Comparison of ENCODE assay signal across 9 mouse cellular contexts in genomic region chr5:124438746-124439145, GRCm38 (mm10). TPM values are rescaled to one million over a fixed set of nuclear protein-coding genes. Genes with fewer than 3 reads are reported as not detected.
A peak's percentile ranks its signal among the peaks of the same experiment; 100 is the strongest.
DNase-seq lines count a peak whose midpoint lies in the region; ATAC-seq and TF ChIP-seq lines count a peak whose summit lies in the region.
"Had no signal": no experiment of that assay in that cellular context is flagged by ENCODE, and none has a peak within 500 bp of the region (broad histone marks: within the 10 kb centered on the region; RNA-seq: fewer than 3 reads in every experiment).

No protein-coding gene starts in this region.

- no peak overlapping the region for H3K9ac ChIP-seq in heart, embryonic 14.5 days (ENCODE audit: low read length)
- H3K9ac ChIP-seq in forebrain, embryonic 13.5 days, result no peak overlapping the region

- 64% methylated on average over 5 of the region's 5 CpGs for WGBS in heart, embryonic 14.5 days
- 71% methylated on average over 5 of the region's 5 CpGs for WGBS in forebrain, embryonic 13.5 days
- 62% methylated on average over 5 of the region's 5 CpGs for WGBS in macrophage (ENCODE audit: missing documents)

- TF ChIP-seq CTCF in C2C12 (IDR thresholded peaks at IDR 0.05; ENCODE audit: control insufficient read depth, insufficient read depth, insufficient read length), result no peak

- no peaks in the 10 kb centered on the region for H3K36me3 ChIP-seq in heart, embryonic 14.5 days (ENCODE audit: control insufficient read depth, insufficient read depth, low read length)
- no peaks in the 10 kb centered on the region for H3K36me3 ChIP-seq in C2C12 (ENCODE audit: control insufficient read depth, insufficient read depth)
- no peaks in the 10 kb centered on the region for H3K36me3 ChIP-seq in forebrain, embryonic 13.5 days (ENCODE audit: poor library complexity, severe bottlenecking)
- H3K36me3 ChIP-seq in macrophage (ENCODE audit: inconsistent target), result no peaks in the 10 kb centered on the region

- ATAC-seq in heart, embryonic 14.5 days (ENCODE audit: insufficient number of reproducible peaks, insufficient read depth, low FRiP score, low read depth), result no peak
- no peak for ATAC-seq in forebrain, embryonic 13.5 days
- no peak for ATAC-seq in inflammation-experienced regulatory T-cells, adult 6 months

- intact Hi-C loops in heart, postnatal 36 days (cut with DNase I), result no loop called here
- intact Hi-C loops in gastrocnemius, postnatal 36 days (cut with DNase I), result no loop called here

- no peak for DNase-seq in heart, postnatal 36 days
- no peak for DNase-seq in cerebellum, postnatal 25 days
- no peak for DNase-seq in gastrocnemius, postnatal 36 days
- DNase-seq: cerebellum, adult 8-10 months had no signal

- H3K4me2 ChIP-seq in heart, embryonic 14.5 days (ENCODE audit: low read length), result peak overlapping the region; percentile 93
- peak overlapping the region; percentile 98; the same call in 1 of the 2 replicates for H3K4me2 ChIP-seq in forebrain, embryonic 13.5 days

- peak overlapping the region in 1 of 2 experiments; percentile 73; a peak in 1 of 4 replicates for H3K4me3 ChIP-seq in heart, embryonic 14.5 days (ENCODE audit: control insufficient read depth in 1 of 2, insufficient read depth in 1 of 2, low read depth in 1 of 2, low read length in 2 of 2)
- peak overlapping the region; percentile 28 for H3K4me3 ChIP-seq in C2C12 (ENCODE audit: insufficient read depth, poor library complexity, severe bottlenecking)
- peak overlapping the region; percentile 77 for H3K4me3 ChIP-seq in forebrain, embryonic 13.5 days
- H3K4me3 ChIP-seq in macrophage (ENCODE audit: inconsistent target), result peak overlapping the region; percentile 32

- H3ac ChIP-seq in C2C12 (ENCODE audit: control insufficient read depth, insufficient read length, low read depth), result peak overlapping the region; percentile 31

- peaks cover 2 to 9% of the 10 kb centered on the region in 2 experiments; a peak in 3 of 4 replicates for H3K4me1 ChIP-seq in heart, embryonic 14.5 days (ENCODE audit: control insufficient read depth in 2 of 2, insufficient read depth in 2 of 2, low read length in 2 of 2)
- peaks cover 9% of the 10 kb centered on the region for H3K4me1 ChIP-seq in forebrain, embryonic 13.5 days

- H3K79me3 ChIP-seq in C2C12 (ENCODE audit: low read depth), result peaks cover 15% of the 10 kb centered on the region

- H3K79me2 ChIP-seq in C2C12 (ENCODE audit: control insufficient read depth, insufficient read depth) (peaks cover 35% of the 10 kb centered on the region), macrophage (ENCODE audit: inconsistent target) (peaks cover 22% of the 10 kb centered on the region)

- H3K9me3 ChIP-seq in heart, embryonic 14.5 days (ENCODE audit: control insufficient read depth, low read length), result no peaks in the 10 kb centered on the region
- H3K9me3 ChIP-seq in forebrain, embryonic 13.5 days (replicated peaks), result no peaks in the 10 kb centered on the region

- H3K27ac ChIP-seq in heart, embryonic 14.5 days (replicated peaks in 1 of 2; ENCODE audit: control insufficient read depth in 1 of 2, insufficient read depth in 1 of 2, low read depth in 2 of 2, low read length in 2 of 2), result peak overlapping the region; percentile 67 to 93; a peak in 3 of 4 replicates
- peak overlapping the region; percentile 41; the same call in 1 of the 2 replicates for H3K27ac ChIP-seq in forebrain, embryonic 13.5 days
- H3K27ac ChIP-seq in macrophage, result peak overlapping the region; percentile 45

- no peaks in the 10 kb centered on the region for H3K27me3 ChIP-seq in heart, embryonic 14.5 days (ENCODE audit: control insufficient read depth, insufficient read depth, low read length)
- H3K27me3 ChIP-seq in C2C12 (ENCODE audit: control insufficient read depth, insufficient read depth, insufficient read length), result no peaks in the 10 kb centered on the region
- peaks cover 3% of the 10 kb centered on the region; the same call in 1 of the 2 replicates for H3K27me3 ChIP-seq in forebrain, embryonic 13.5 days

TF ChIP-seq in C2C12, 6 proteins besides CTCF, POLR2A, EP300 and RAD21:
- TF ChIP-seq MYOG (IDR thresholded peaks at IDR 0.05; ENCODE audit: control insufficient read depth, extremely low read depth, insufficient read length), result no peak
- TF ChIP-seq CEBPB (IDR thresholded peaks at IDR 0.05; ENCODE audit: low read depth), result no peak
- TF ChIP-seq FOSL1 (IDR thresholded peaks at IDR 0.05; ENCODE audit: insufficient read depth, low read length, poor library complexity, severe bottlenecking), result no peak
- TF ChIP-seq MAX (IDR thresholded peaks at IDR 0.05), result no peak
TF ChIP-seq in C2C12: peak in this region for 0.

RNA-seq across cellular contexts. Expression of gene Kmt5a, which starts 1.0 kb away (rescaled TPM):
- polyA plus RNA-seq in heart, embryonic 14.5 days (2014; fragmentation: Nextera tagmentation; extraction: Ambion mirVana), result 86.6 and 87.8 TPM in 2 replicates
- total RNA-seq in heart, postnatal 36 days (2021), result 100 to 1,000 TPM; 191 to 237 TPM
- polyA plus RNA-seq in C2C12 (2012; fragmentation: generic; extraction: Trizol) (91.5 TPM), macrophage (2018) (41.0 to 134 TPM (median 67.4 TPM) in 3 replicates)
- polyA plus RNA-seq in forebrain, embryonic 13.5 days (2015; fragmentation: Nextera tagmentation; extraction: Ambion mirVana), result 30.0 and 30.6 TPM in 2 replicates
- 100 to 1,000 TPM in 8 of 26 experiments, 10 to 100 TPM in 18; 52.3 to 174 (median 91.0) TPM for total RNA-seq in macrophage (2018; cell fraction: chromatin; rRNA removed)
- total RNA-seq in macrophage (2018; cell fraction: cytosol; rRNA removed), result 10 to 100 TPM; 45.9 to 87.1 (median 53.7) TPM
- total RNA-seq in macrophage (2018; cell fraction: nucleus; rRNA removed), result 100 to 1,000 TPM in 5 of 26 experiments, 10 to 100 TPM in 21; 40.5 to 118 (median 71.6) TPM
- 10 to 100 TPM; 19.3 to 33.6 (median 23.2) TPM for polyA plus RNA-seq in inflammation-experienced regulatory T-cells, adult 6 months (2017; shearing (Covaris generic))
- 100 to 1,000 TPM; 182 to 256 TPM for total RNA-seq in gastrocnemius, postnatal 36 days (2021)

RNA-seq across cellular contexts. Expression of gene Sbno1, which starts 12.9 kb away (rescaled TPM):
- 67.3 and 68.1 TPM in 2 replicates for polyA plus RNA-seq in heart, embryonic 14.5 days (2014; fragmentation: Nextera tagmentation; extraction: Ambion mirVana)
- 10 to 100 TPM; 65.3 to 71.7 TPM for total RNA-seq in heart, postnatal 36 days (2021)
- polyA plus RNA-seq in C2C12 (2012; fragmentation: generic; extraction: Trizol), result 13.0 TPM
- polyA plus RNA-seq in forebrain, embryonic 13.5 days (2015; fragmentation: Nextera tagmentation; extraction: Ambion mirVana), result 120 TPM in 2 replicates
- 100 to 1,000 TPM; 342 to 649 (median 449) TPM for total RNA-seq in macrophage (2018; cell fraction: chromatin; rRNA removed)
- total RNA-seq in macrophage (2018; cell fraction: cytosol; rRNA removed), result 10 to 100 TPM; 56.8 to 86.3 (median 68.1) TPM
- 100 to 1,000 TPM; 169 to 321 (median 232) TPM for total RNA-seq in macrophage (2018; cell fraction: nucleus; rRNA removed)
- polyA plus RNA-seq in macrophage (2018), result 29.7 to 66.6 TPM (median 32.9 TPM) in 3 replicates
- 100 to 1,000 TPM; 127 to 199 (median 163) TPM for polyA plus RNA-seq in inflammation-experienced regulatory T-cells, adult 6 months (2017; shearing (Covaris generic))
- total RNA-seq in gastrocnemius, postnatal 36 days (2021), result 10 to 100 TPM; 35.4 to 40.5 TPM

RNA-seq across cellular contexts. Expression of gene Rilpl2, which starts 39.4 kb away (rescaled TPM):
- polyA plus RNA-seq in heart, embryonic 14.5 days (2014; fragmentation: Nextera tagmentation; extraction: Ambion mirVana), result 14.0 and 17.1 TPM in 2 replicates
- 1 to 10 TPM; 7.9 to 9.9 TPM for total RNA-seq in heart, postnatal 36 days (2021)
- polyA plus RNA-seq in C2C12 (2012; fragmentation: generic; extraction: Trizol) (22.8 TPM), macrophage (2018) (47.7 to 134 TPM (median 74.0 TPM) in 3 replicates)
- 19.3 and 22.3 TPM in 2 replicates for polyA plus RNA-seq in forebrain, embryonic 13.5 days (2015; fragmentation: Nextera tagmentation; extraction: Ambion mirVana)
- 100 to 1,000 TPM in 23 of 26 experiments, 10 to 100 TPM in 3; 66.4 to 240 (median 153) TPM for total RNA-seq in macrophage (2018; cell fraction: chromatin; rRNA removed)
- total RNA-seq in macrophage (2018; cell fraction: cytosol; rRNA removed), result 100 to 1,000 TPM; 114 to 215 (median 162) TPM
- total RNA-seq in macrophage (2018; cell fraction: nucleus; rRNA removed), result 100 to 1,000 TPM in 24 of 26 experiments, 10 to 100 TPM in 2; 60.8 to 263 (median 159) TPM
- 10 to 100 TPM; 56.2 to 88.3 (median 67.1) TPM for polyA plus RNA-seq in inflammation-experienced regulatory T-cells, adult 6 months (2017; shearing (Covaris generic))
- total RNA-seq in gastrocnemius, postnatal 36 days (2021), result 1 to 10 TPM; 3.6 to 4.9 TPM

RNA-seq across cellular contexts. Expression of gene Snrnp35, which starts 44.2 kb away (rescaled TPM):
- 9.6 and 11.5 TPM in 2 replicates for polyA plus RNA-seq in heart, embryonic 14.5 days (2014; fragmentation: Nextera tagmentation; extraction: Ambion mirVana)
- 10 to 100 TPM in 1 of 2 experiments, 1 to 10 TPM in 1; 9.7 to 18.2 TPM for total RNA-seq in heart, postnatal 36 days (2021)
- 23.8 TPM for polyA plus RNA-seq in C2C12 (2012; fragmentation: generic; extraction: Trizol)
- 27.2 and 27.8 TPM in 2 replicates for polyA plus RNA-seq in forebrain, embryonic 13.5 days (2015; fragmentation: Nextera tagmentation; extraction: Ambion mirVana)
- total RNA-seq in macrophage (2018; cell fraction: chromatin; rRNA removed), result 10 to 100 TPM; 15.6 to 53.0 (median 28.3) TPM
- 10 to 100 TPM; 19.7 to 42.3 (median 33.0) TPM for total RNA-seq in macrophage (2018; cell fraction: cytosol; rRNA removed)
- total RNA-seq in macrophage (2018; cell fraction: nucleus; rRNA removed), result 10 to 100 TPM; 21.0 to 56.7 (median 36.5) TPM
- polyA plus RNA-seq in macrophage (2018), result 30.6 to 47.7 TPM (median 30.7 TPM) in 3 replicates
- 10 to 100 TPM in 1 of 3 experiments, 1 to 10 TPM in 2; 6.5 to 12.1 (median 9.7) TPM for polyA plus RNA-seq in inflammation-experienced regulatory T-cells, adult 6 months (2017; shearing (Covaris generic))
- 10 to 100 TPM; 20.5 to 26.1 TPM for total RNA-seq in gastrocnemius, postnatal 36 days (2021)
